Mouse (Mus musculus): ENCODE measurements around the gene BC030867.

GRCm38 (mm10) chr11:102220451-102220850 is 28.2 kb upstream of the BC030867 start:
- TF ChIP-seq CTCF (conservative IDR thresholded peaks at IDR 0.05; ENCODE audit: low read length) (no peak), NANOG (IDR thresholded peaks at IDR 0.05; ENCODE audit: borderline replicate concordance, low read length) (no peak), POU5F1 (IDR thresholded peaks at IDR 0.05; ENCODE audit: borderline replicate concordance, low read length) (no peak)
